Mouse (Mus musculus) urinary bladder, postnatal 36 days (tissue): ENCODE measurements around the gene Fancd2os.

Source experiments
- DNase-seq, 2 experiments: peaks; one replicate each; pipeline ENCODE4 v3.0.0; 2022; ENCODE audit warnings: low spot score in 2 of 2, mixed read lengths in 1 of 2

Gene Fancd2os

GRCm38 (mm10) chr6:113605224-113605545 is 4.7 kb upstream of the Fancd2os start:
- DNase-seq = peak in 1 of 2 experiments; percentile 46

GRCm38 (mm10) chr6:113604432-113605223 is 4.1 kb upstream of the Fancd2os start, which contains the start of gene Brk1:
Gene Brk1, plus strand, starts transcription at chr6:113604772.
- peak; percentile 77 to 85 for DNase-seq

DNA sequence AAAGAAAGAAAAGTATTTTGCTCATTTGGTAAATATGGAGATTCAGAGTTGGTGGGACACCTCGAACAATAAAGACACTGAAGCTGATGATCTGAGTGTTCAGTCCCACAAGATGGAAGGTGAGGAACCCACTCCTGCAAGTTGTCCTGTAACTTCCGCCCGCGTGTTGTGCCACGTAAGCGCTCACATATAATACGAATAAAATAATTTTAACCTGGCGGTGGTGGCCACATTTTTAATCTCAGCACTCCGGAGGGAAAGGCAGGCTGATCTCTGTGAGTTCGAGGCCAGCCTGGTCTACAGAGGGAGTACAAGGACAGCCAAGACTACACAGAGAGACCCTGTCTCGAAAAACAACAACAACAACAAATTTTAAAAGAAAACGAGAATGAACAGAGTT is 3.5 kb upstream of the Fancd2os start:
- DNase-seq = no peak

DNA sequence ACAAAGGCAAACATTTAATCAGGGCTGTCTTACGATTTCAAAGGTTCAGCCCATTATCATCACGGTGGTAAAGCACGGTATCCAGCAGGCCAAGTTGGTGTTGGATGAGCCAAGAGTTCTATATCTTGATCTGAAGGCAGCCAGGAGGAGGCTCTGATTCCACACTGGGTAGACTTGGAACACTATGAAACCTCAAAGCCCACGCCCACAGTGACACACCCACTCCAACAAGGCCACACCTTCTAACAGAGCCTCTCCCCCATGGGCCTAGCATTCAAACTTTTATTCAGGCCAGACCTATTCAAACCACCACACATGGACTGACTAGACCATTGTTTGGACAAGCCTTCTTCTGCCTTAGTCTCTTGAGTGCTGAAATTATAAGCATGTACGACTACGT is 2.3 kb upstream of the Fancd2os start:
- no peak for DNase-seq

GRCm38 (mm10) chr6:113599833-113600232 is 682 bp downstream of the Fancd2os start:
- DNase-seq = no peak

- DNase-seq = no peak
Measured at GRCm38 (mm10) chr6:113597945-113598344, 2.6 kb downstream of the Fancd2os start.

DNA sequence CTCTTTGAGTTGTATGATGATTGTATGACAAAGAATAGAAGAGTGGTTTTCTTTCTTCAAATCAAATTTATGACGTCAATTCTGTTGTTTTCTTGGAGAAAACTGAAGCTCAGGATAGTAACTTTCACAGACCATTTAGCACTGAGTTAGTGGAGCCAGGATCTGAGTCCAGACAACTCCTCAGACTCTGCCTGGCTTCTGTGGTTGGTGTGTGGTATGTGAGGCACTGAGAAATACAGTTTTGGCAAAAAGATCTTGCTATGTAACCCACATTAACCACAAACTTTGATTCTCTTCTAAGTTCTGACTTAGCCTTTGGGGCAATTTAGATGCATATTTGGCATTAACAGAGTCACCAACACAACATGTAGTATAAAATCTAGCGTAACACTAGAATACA is 7.9 kb downstream of the Fancd2os start:
- no peak for DNase-seq

- DNase-seq = no peak
Measured at GRCm38 (mm10) chr6:113586466-113587183, 13.9 kb downstream of the Fancd2os start.

GRCm38 (mm10) chr6:113585065-113585464 is 15.4 kb downstream of the Fancd2os start:
- DNase-seq = no peak

DNA sequence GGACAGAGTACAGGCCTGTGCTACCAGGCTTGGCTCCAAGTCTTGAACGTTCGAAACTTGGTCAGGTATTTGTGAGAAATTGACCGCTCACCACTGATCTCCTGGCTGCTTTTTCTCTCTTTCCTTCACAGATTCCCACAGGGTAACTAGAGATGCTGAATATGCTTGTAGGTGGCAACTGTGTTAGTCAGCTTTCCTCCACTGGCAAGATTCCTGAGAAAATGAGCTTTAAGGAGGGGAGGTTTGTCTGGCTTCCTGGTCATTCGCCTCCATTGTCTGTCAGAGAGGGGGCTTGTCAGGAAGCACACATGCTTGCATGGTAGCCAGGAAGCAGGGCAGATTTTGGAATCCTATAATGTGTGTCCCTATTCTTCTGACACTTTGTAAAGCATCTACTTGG is 17.5 kb downstream of the Fancd2os start:
- DNase-seq = no peak

GRCm38 (mm10) chr6:113579306-113579705 is 21.2 kb downstream of the Fancd2os start:
- no peak for DNase-seq

DNA sequence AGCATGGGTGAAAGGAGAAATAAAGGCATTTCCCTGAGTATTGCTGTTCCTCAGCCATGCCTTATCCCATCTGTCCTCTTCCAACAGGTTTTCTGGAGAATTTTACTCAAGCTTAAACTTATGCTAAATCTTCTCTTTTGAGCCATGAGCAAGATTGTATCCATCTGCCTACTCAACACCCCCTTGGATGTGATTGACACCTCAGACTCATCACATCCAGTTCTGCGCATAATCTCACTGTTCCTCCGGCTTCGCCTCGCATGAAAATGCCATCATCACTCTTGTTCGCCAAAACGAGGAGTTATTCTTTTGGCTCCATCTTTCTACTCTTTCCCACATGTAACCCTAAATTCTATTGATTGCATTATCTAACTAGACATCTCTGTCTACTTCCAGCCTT is 24.5 kb downstream of the Fancd2os start:
- no peak for DNase-seq

DNA sequence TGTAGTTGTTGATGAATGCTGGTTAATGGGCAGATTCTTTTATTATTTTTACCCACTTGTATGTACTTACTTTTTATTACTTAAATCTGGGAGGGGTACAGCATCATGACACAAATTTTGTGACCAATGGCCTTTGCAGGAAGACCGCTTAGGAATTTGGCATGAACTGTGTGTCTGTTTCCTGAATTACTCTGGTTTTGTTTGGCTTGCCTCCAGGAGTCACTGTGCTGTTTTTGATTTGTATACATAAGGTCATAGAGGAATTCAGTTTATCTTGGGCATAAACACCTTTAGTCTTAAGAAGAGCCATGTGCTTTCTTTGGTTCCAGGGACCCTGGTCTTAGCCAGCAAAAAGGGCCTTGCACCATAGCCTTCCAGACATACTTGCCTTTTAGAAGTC is 36.0 kb downstream of the Fancd2os start:
- DNase-seq = no peak

DNA sequence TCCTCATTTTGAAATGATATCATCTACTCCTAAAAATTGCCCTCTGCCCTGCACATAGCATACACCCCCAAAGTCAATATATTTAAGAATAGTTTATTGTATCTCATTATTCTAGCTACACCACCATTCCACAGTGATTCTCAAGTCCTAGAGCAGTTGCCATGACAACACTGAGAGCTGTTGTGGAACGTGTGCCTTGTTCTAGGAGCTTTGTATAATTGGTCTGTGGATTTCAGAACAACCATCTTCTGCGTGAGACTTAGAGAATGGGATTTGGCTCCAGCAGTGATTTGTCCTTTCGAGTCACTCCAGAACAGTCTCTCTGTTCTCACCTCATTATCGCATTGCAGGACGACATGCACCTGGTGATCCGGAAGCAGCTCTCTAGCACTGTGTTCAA is 40.8 kb downstream of the Fancd2os start:
- no peak for DNase-seq
